Mouse (Mus musculus): ENCODE data around the gene Ccdc155.

Ccdc155 gene

GRCm38 (mm10) chr7:45226421-45226820, 21.7 kb upstream of the Ccdc155 start:
- DNase-seq (ENCODE audit: low read depth, low spot score) = no peak

- no peak for DNase-seq (ENCODE audit: low read depth, low spot score)
These were observed 20.1 kb upstream of the Ccdc155 start for GRCm38 (mm10) chr7:45224826-45225225.

GRCm38 (mm10) chr7:45221680-45222079, 17.0 kb upstream of the Ccdc155 start:
- no peak for DNase-seq (ENCODE audit: low read depth, low spot score)

- DNase-seq (ENCODE audit: low read depth, low spot score) = peak; percentile 90
These were observed 11.9 kb upstream of the Ccdc155 start for GRCm38 (mm10) chr7:45216442-45217183.

GRCm38 (mm10) chr7:45215673-45216441, 11.2 kb upstream of the Ccdc155 start, which contains the start of gene Tead2:
Tead2 (plus strand) TSS chr7:45215753.
- peak; percentile 75 for DNase-seq (ENCODE audit: low read depth, low spot score)

GRCm38 (mm10) chr7:45213708-45214107, 9.0 kb upstream of the Ccdc155 start:
- no peak for DNase-seq (ENCODE audit: low read depth, low spot score)

- DNase-seq (ENCODE audit: low read depth, low spot score) = peak; percentile 57
These were observed 7.7 kb upstream of the Ccdc155 start for GRCm38 (mm10) chr7:45212356-45212755.

- DNase-seq (ENCODE audit: low read depth, low spot score) = peak; percentile 73
These were observed 7.2 kb upstream of the Ccdc155 start, which contains the start of gene Dkkl1 for GRCm38 (mm10) chr7:45211851-45212251. Dkkl1 (minus strand) TSS chr7:45212147.

- DNase-seq (ENCODE audit: low read depth, low spot score) = no peak
These were observed 6.4 kb upstream of the Ccdc155 start for GRCm38 (mm10) chr7:45211070-45211469.

- no peak for DNase-seq (ENCODE audit: low read depth, low spot score)
These were observed 3.6 kb upstream of the Ccdc155 start for GRCm38 (mm10) chr7:45208260-45208659.

GRCm38 (mm10) chr7:45202654-45203053, 2.0 kb downstream of the Ccdc155 start:
- DNase-seq (ENCODE audit: low read depth, low spot score) = no peak

GRCm38 (mm10) chr7:45198961-45199360, 5.7 kb downstream of the Ccdc155 start:
- DNase-seq (ENCODE audit: low read depth, low spot score) = no peak

GRCm38 (mm10) chr7:45198435-45198834, 6.3 kb downstream of the Ccdc155 start:
- DNase-seq (ENCODE audit: low read depth, low spot score) = peak; percentile 80

- no peak for DNase-seq (ENCODE audit: low read depth, low spot score)
These were observed 7.7 kb downstream of the Ccdc155 start for GRCm38 (mm10) chr7:45196994-45197393.

- no peak for DNase-seq (ENCODE audit: low read depth, low spot score)
These were observed 8.5 kb downstream of the Ccdc155 start for GRCm38 (mm10) chr7:45196176-45196535.

- no peak for DNase-seq (ENCODE audit: low read depth, low spot score)
These were observed 9.1 kb downstream of the Ccdc155 start for GRCm38 (mm10) chr7:45195341-45196175.

GRCm38 (mm10) chr7:45193871-45194785, 10.6 kb downstream of the Ccdc155 start:
- DNase-seq (ENCODE audit: low read depth, low spot score) = no peak

- DNase-seq (ENCODE audit: low read depth, low spot score) = no peak
These were observed 11.3 kb downstream of the Ccdc155 start for GRCm38 (mm10) chr7:45193406-45193805.

GRCm38 (mm10) chr7:45192585-45193310, 11.9 kb downstream of the Ccdc155 start:
- DNase-seq (ENCODE audit: low read depth, low spot score) = no peak

GRCm38 (mm10) chr7:45191803-45192363, 12.8 kb downstream of the Ccdc155 start:
- DNase-seq (ENCODE audit: low read depth, low spot score) = no peak
